Mouse (Mus musculus) T-helper 1 cell (primary cell): ENCODE results near the gene Eral1.
"Not testable (repeated sequence)": the region's sequence is repeated elsewhere in the genome, so short reads cannot be mapped to it uniquely, and the experiment has no call there.

Experiments used
- in situ Hi-C: fragments of 300-600 bp; cut with MboI, MseI; formaldehyde crosslinking; loops from one replicate; pipeline ENCODE4 v1.15.1; 2025; ENCODE audit warnings: high pct_unique_total_duplicates

The Eral1 gene

GRCm38 (mm10) chr11:78087756-78088281 is 7.6 kb upstream of the Eral1 start:
- in situ Hi-C loops = no loop called here

GRCm38 (mm10) chr11:78086925-78087479 is 6.8 kb upstream of the Eral1 start:
- in situ Hi-C loops = no loop called here

DNA sequence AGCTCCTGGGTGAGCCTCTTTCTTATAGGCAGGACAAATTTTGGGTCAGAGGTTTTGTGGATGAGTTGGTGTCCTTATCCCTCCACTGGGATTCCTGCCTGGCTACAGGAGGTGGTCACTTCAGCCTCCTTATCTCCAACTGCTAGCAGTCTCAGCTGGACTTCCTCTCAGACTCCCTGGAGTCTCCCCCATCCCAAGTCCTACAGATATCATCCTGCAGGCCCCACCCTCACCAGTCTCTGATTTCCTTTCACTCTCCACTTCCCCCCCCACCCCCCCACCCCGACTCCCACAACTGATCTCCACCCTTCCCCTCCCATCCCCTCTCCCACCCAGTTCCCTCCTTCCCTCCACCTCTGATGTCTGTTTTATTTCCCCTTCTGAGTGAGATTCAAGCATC is 3.4 kb upstream of the Eral1 start:
- in situ Hi-C loops = no loop called here

DNA sequence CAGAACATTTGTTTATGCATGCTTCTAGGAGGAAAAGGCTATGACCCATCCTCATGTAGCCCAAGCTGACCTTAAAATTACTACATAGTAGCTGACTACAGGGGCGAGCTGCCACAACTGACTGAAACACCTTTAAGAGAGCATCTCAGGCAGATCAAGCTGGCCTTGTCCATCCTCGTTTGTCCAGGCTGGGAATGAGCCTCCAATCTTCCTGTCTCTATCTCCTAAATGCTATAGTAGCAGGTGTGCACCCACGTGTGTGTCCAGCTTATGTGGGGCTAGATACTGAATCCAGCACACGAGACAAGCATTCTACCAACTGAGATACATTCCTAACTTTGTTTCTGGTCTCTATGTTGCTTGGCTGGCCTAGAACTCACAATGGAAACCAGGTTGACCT is 5.5 kb downstream of the Eral1 start:
- in situ Hi-C loops = no loop called here

DNA sequence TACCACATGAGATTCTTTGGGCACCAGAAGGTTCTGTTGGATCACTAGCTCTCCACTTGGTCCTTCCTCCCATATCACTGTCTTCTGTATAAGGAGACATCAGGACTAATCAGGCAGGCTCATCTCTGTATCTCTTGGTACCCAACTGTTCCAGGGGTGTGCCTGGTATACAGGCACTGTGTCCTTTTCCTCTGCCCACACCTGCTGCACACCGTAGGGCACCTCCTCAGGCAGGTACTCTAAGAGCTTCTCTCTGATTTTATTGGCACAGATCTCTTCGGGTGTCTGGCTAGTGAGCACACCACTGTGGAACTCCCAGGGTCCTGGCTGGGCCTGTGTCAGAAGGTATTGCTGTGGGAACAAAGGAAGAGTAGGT is 5.9 kb downstream of the Eral1 start:
- in situ Hi-C loops = no loop called here

DNA sequence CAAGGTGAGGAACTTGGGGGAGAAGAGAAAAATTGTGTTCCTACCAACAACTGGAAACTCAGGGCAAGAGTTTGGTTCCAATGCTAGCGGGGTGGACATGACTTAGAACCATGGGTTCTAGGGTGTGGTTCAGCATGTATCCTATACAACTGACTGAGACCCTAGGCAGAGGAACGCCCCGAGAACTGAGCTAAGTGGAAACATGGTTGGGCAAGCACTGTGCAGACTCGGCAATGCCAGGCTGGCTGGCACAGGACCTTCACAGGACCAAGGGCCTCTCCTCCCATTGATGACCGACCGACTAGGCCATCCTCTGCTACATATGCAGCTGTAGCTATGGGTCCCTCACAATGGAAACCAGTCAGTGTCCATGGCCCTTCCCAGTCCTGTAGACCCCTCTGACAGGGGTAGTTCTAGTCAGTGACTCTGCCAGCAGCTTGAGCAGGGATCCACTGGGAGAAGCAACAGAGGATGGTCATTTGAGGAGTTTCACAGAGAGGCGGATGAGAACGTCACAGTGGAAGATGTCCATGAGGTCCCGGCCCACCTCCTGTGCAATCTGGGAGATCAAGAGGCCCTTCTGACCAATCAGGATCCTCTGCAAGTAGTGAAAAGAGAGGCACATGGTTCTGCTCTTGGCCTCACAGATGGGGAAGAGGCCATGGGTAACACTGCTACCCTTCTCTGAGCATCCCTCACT is 6.5 kb downstream of the Eral1 start:
- in situ Hi-C loops = no loop called here

GRCm38 (mm10) chr11:78072425-78073130 is 7.6 kb downstream of the Eral1 start:
- in situ Hi-C loops = no loop called here

DNA sequence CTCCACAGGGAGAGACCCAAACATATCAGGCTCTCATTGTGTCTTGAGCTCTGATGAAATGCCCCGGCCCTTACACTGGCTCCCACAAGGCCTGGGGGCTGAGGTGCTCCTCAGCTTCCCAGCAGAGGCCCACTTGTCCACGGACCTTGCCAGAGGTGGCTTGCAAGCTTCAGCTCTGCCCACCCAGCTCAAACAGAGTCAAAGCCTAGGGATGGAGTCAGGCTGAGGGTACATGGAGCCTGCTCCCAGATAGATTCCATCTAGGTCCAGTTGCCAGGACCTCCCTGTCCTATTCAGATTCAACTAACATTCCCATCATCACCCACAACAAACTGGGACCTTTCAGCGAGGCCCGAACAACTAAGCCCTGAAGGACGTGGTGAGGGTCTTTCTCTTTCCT is 8.2 kb downstream of the Eral1 start:
- in situ Hi-C loops = no loop called here

DNA sequence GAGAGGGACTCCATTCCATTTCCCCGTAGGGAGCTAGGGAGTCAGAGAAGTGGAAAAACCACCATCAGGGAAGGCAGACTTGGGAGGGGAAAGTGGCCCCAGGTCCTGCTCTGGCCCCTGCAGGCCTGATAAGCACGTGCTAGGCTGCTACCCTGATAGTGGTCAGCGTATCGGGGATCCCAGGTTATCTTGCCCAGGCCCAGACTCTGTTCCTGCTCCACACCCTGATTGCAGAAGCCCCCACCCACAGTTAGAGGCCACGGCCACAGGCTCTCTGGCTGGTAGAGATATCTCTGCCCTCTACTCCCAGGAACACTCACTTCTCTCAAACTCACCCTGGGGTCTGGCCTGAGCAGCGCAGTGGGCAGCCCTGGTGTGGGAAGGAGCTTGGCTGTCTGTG is 10.5 kb downstream of the Eral1 start:
- in situ Hi-C loops = no loop called here

DNA sequence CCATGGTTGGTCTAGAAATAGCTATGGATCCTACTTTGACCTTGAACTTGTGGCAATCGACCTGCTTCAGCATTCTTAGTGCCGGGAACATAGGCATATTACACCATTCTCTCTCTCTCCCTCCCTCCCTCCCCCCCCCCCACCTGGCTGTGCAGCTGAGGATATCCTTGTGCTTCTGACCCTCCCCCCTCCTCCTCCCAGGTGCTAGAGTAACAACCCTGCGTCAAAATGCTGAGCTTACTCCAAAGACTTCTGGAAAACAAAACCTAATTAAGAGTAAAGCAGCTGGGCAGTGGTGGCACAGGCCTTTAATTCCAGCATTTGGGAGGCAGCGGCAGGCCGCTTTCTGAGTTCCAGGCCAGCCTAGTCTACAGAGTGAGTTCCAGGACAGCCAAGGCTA is 11.1 kb downstream of the Eral1 start:
- in situ Hi-C loops = no loop called here

DNA sequence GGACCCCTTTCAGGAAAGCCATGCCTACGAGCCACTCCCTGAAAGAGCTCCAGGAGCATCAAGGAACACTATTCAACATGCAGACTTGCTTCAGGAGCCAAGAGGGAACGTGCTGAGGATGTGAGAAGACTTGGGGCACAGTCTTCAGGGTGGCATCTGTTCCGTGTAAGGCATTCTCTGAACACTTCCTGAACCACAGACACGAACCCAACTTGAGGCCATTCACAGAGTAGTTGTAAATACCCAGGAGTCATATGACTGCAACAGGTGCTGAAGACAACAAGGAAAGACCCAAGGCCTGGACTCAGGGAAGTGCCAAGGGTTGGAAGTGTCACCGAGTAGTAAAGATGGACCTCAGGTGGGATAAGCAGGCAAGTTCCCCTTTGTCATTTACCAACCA is 12.6 kb downstream of the Eral1 start:
- in situ Hi-C loops = no loop called here

- in situ Hi-C loops = no loop called here
These were observed 13.5 kb downstream of the Eral1 start for GRCm38 (mm10) chr11:78066641-78067040.

GRCm38 (mm10) chr11:78065906-78066305 is 14.3 kb downstream of the Eral1 start:
- in situ Hi-C loops = no loop called here

- in situ Hi-C loops = no loop called here
These were observed 17.6 kb downstream of the Eral1 start for GRCm38 (mm10) chr11:78062563-78062962.

DNA sequence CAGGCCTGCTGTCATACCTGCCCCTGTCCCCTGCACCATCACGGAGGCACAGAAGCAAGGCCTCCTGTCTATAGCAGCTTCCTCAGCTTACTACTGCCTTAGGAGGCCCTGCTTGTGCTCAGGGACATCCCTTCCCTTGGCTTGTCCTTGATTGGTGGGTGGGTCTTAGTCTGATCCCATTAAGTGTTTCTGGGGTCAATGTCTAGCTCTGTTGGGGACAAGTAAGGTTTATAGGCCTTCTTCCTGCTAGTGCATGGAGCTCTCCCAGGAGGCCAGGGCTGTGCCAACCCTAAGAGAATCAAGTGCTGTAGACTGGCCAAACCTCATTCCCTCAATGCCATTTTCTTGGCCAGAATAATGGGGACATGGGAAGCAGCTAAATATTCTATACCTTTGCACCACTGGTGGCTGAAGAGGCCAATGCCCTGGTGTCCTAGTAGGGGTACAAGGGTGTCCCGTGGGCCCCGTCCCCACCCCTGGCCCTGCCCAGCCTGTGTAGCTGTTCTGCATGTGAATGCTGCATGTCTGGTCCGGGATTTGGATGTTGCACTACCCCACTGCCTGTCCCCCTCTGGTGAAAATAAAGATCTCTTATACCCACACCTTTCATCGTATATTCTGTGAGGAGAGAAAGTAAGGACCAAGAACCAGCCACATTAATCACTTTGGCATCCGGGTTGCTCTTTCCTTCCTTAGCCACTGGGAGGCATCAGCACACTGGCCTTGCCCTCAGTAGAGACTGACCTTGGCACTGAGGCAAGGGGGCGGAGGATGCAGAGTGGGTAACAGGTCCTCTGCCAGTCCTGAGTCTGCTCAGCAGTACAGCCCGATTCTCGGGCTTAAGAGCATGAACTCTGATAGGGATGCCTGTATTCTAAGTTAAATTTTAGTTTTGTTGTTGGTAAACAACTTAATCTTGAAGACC is 20.1 kb downstream of the Eral1 start:
- in situ Hi-C loops = no loop called here

DNA sequence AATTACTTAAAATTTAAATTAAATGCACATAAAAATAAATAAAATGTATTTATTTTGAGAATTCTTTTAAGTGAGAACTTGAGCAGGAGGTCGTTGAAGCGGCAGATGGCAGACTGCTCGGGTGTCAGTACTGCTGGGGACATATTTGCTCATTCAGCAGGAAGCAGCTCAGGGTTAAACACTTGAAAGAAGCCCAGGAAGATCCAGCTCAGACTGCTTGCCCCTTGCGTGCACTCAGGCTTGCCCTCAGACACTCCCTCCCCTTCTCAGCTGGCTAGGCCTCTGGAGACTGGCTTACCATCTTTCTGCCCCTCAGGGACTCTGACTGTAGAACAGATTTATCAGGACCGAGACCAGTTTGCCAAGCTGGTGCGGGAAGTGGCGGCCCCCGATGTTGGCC is 23.2 kb downstream of the Eral1 start:
- in situ Hi-C loops = no loop called here

DNA sequence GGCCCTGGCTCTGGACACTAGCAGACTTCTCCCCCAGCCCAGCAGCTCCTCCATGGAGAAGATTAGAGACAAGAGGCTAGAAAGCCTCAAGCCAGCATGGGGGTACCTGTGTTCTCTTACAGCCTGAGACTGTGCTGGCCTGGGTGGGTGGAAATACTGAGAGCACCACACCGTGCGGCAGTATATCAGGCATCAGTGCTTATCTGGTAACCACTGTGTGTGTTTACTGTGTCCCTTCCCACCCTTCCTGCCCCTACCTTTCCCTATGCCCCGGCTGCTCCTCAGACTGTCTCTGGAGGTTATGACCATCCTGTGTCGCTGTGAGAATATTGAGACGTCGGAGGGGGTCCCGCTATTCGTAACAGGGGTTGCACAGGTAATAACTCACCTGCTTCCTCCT is 27.1 kb downstream of the Eral1 start:
- in situ Hi-C loops = no loop called here

- in situ Hi-C loops = not testable (repeated sequence)
These were observed 31.5 kb downstream of the Eral1 start for GRCm38 (mm10) chr11:78048637-78049036.

DNA sequence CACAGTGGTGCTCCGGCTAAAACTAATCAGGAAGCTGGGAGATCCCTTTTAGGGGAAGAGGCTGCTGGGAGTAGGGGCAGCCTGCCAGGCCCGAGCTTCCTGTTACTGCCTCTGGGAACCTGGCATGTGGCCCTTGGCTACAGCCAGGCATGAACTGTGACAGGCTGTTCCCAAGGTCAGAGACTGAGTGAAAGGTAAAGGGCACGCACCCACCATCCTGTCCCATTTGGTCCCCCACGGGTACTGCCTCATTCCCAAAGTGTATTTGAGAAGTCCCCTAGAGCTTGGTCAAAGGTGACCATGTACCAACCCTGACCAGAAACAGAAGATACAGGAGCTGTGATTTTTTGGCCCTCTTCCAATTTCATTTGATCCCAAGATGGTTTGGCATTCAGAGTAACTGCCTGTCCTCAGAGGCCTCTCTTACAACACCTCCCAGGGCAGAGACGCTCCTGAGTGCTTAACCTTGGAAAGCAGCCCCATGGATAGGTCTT is 35.4 kb downstream of the Eral1 start:
- in situ Hi-C loops = no loop called here

DNA sequence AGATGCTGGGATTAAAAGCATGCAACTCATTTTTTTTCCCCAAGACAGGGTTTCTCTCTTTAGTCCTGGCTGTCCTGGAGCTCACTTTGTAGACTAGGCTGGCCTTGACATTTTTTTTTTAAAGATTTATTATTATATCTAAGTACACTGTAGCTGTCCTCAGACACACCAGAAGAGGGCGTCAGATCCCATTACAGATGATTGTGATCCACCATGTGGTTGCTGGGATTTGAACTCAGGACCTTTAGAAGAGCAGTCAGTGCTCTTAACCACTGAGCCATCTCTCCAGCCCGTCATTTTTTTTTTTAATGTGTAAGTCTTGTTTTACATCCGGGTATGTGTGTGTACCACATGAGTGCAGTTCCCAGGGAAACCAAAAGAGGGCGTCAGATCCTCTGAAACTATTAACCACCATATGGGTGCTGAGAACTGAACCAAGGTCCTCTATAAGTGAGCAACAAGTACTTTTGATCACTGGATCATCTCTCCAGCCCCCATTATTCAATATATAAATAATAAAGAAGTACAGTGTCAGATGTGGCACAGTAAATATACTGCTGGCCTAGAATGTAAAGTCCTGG is 37.8 kb downstream of the Eral1 start:
- in situ Hi-C loops = not testable (repeated sequence)

DNA sequence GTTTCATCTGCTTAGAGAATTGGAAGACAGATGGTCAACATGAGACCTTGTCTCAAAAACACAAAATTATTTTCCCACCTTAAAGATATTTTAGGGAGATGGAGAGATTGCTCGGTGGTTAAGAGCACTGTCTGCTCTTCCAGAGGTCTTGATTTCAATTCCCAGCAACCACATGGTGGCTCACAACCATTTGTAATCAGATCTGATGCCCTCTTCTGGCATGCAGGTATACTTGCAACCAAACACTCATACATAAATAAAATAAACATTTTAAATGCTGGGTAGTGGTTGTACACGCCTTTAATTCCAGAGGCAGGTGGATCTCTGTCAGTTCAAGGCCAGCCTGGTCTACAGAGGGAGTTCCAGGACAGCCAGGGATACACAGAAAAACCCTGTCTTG is 39.3 kb downstream of the Eral1 start:
- in situ Hi-C loops = no loop called here
